Mouse (Mus musculus): Measurements from ENCODE around the gene Gm9758. TPM values are rescaled to one million over a fixed set of nuclear protein-coding genes. Genes with fewer than 3 reads are reported as not detected.
"Not testable (repeated sequence)": the region's sequence is repeated elsewhere in the genome, so short reads cannot be mapped to it uniquely, and the experiment has no call there.

Gene Gm9758
- not detected in 2 replicates for polyA plus RNA-seq (2012; rRNA removed)

GRCm38 (mm10) chr5:14914799-14915198 lies at the start of gene Gm9758:
TSS of gene Gm9758 (minus strand) at chr5:14914899.
- 31% methylated on average over 1 of the region's 1 CpGs for WGBS
- not testable (repeated sequence) for H3K4me3 ChIP-seq (replicated peaks; ENCODE audit: extremely low read depth, low read depth, low read length)

GRCm38 (mm10) chr5:14963821-14964220 lies 49.1 kb upstream of the Gm9758 start:
- 81% methylated on average over 13 of the region's 13 CpGs for WGBS
- DNase-seq = not testable (repeated sequence)

More at GRCm38 (mm10) chr5:14914799-14915198, at the start of gene Gm9758:
- not testable (repeated sequence) for DNase-seq; H3K4me1 ChIP-seq (ENCODE audit: control insufficient read depth, insufficient read depth, low read length)

GRCm38 (mm10) chr5:14961502-14961901 lies 46.8 kb upstream of the Gm9758 start:
- not testable (repeated sequence) for DNase-seq; H3K4me3 ChIP-seq (replicated peaks; ENCODE audit: extremely low read depth, low read depth, low read length); H3K4me1 ChIP-seq (ENCODE audit: control insufficient read depth, insufficient read depth, low read length)
- 74% methylated on average over 4 of the region's 4 CpGs for WGBS

More at GRCm38 (mm10) chr5:14963821-14964220, 49.1 kb upstream of the Gm9758 start:
- H3K4me3 ChIP-seq (replicated peaks; ENCODE audit: extremely low read depth, low read depth, low read length); H3K4me1 ChIP-seq (ENCODE audit: control insufficient read depth, insufficient read depth, low read length): not testable (repeated sequence)

GRCm38 (mm10) chr5:14955928-14956706 lies 41.4 kb upstream of the Gm9758 start:
- H3K4me1 ChIP-seq (ENCODE audit: control insufficient read depth, insufficient read depth, low read length); H3K4me3 ChIP-seq (replicated peaks; ENCODE audit: extremely low read depth, low read depth, low read length); DNase-seq: not testable (repeated sequence)
- 100% methylated on average over 1 of the region's 1 CpGs for WGBS

GRCm38 (mm10) chr5:14953587-14953986 lies 38.9 kb upstream of the Gm9758 start:
- H3K4me1 ChIP-seq (ENCODE audit: control insufficient read depth, insufficient read depth, low read length); DNase-seq; H3K4me3 ChIP-seq (replicated peaks; ENCODE audit: extremely low read depth, low read depth, low read length): not testable (repeated sequence)

GRCm38 (mm10) chr5:14952749-14953148 lies 38.0 kb upstream of the Gm9758 start:
- 67% methylated on average over 3 of the region's 3 CpGs for WGBS
- DNase-seq; H3K4me3 ChIP-seq (replicated peaks; ENCODE audit: extremely low read depth, low read depth, low read length); H3K4me1 ChIP-seq (ENCODE audit: control insufficient read depth, insufficient read depth, low read length): not testable (repeated sequence)

- not testable (repeated sequence) for H3K4me1 ChIP-seq (ENCODE audit: control insufficient read depth, insufficient read depth, low read length); H3K4me3 ChIP-seq (replicated peaks; ENCODE audit: extremely low read depth, low read depth, low read length); DNase-seq
- WGBS = 65% methylated on average over 7 of the region's 7 CpGs
These were observed 37.1 kb upstream of the Gm9758 start for GRCm38 (mm10) chr5:14951822-14952221.

GRCm38 (mm10) chr5:14947482-14948198 lies 32.9 kb upstream of the Gm9758 start:
- not testable (repeated sequence) for DNase-seq; H3K4me1 ChIP-seq (ENCODE audit: control insufficient read depth, insufficient read depth, low read length); H3K4me3 ChIP-seq (replicated peaks; ENCODE audit: extremely low read depth, low read depth, low read length)
- WGBS = 54% methylated on average over 4 of the region's 4 CpGs

- not testable (repeated sequence) for DNase-seq; H3K4me3 ChIP-seq (replicated peaks; ENCODE audit: extremely low read depth, low read depth, low read length); H3K4me1 ChIP-seq (ENCODE audit: control insufficient read depth, insufficient read depth, low read length)
- 44% methylated on average over 4 of the region's 4 CpGs for WGBS
These were observed 30.8 kb upstream of the Gm9758 start for GRCm38 (mm10) chr5:14945524-14945923.

- not testable (repeated sequence) for H3K4me3 ChIP-seq (replicated peaks; ENCODE audit: extremely low read depth, low read depth, low read length); H3K4me1 ChIP-seq (ENCODE audit: control insufficient read depth, insufficient read depth, low read length); DNase-seq
- WGBS = 81% methylated on average over 1 of the region's 1 CpGs
These were observed 26.3 kb upstream of the Gm9758 start for GRCm38 (mm10) chr5:14941043-14941442.

GRCm38 (mm10) chr5:14938329-14938728 lies 23.6 kb upstream of the Gm9758 start, which contains the start of gene Speer4e:
TSS of gene Speer4e (minus strand) at chr5:14938429.
- not testable (repeated sequence) for H3K4me3 ChIP-seq (replicated peaks; ENCODE audit: extremely low read depth, low read depth, low read length); H3K4me1 ChIP-seq (ENCODE audit: control insufficient read depth, insufficient read depth, low read length); DNase-seq
- WGBS = 32% methylated on average over 1 of the region's 1 CpGs

- 67% methylated on average over 5 of the region's 6 CpGs for WGBS
- not testable (repeated sequence) for H3K4me3 ChIP-seq (replicated peaks; ENCODE audit: extremely low read depth, low read depth, low read length); H3K4me1 ChIP-seq (ENCODE audit: control insufficient read depth, insufficient read depth, low read length); DNase-seq
These were observed 19.0 kb upstream of the Gm9758 start for GRCm38 (mm10) chr5:14933721-14934120.

GRCm38 (mm10) chr5:14927047-14927446 lies 12.3 kb upstream of the Gm9758 start:
- H3K4me3 ChIP-seq (replicated peaks; ENCODE audit: extremely low read depth, low read depth, low read length); DNase-seq; H3K4me1 ChIP-seq (ENCODE audit: control insufficient read depth, insufficient read depth, low read length): not testable (repeated sequence)
- WGBS = 25% methylated on average over 4 of the region's 4 CpGs

GRCm38 (mm10) chr5:14914361-14914760 lies 338 bp downstream of the Gm9758 start:
- not testable (repeated sequence) for H3K4me1 ChIP-seq (ENCODE audit: control insufficient read depth, insufficient read depth, low read length); H3K4me3 ChIP-seq (replicated peaks; ENCODE audit: extremely low read depth, low read depth, low read length); DNase-seq
- WGBS = 67% methylated on average over 2 of the region's 3 CpGs

GRCm38 (mm10) chr5:14903539-14903938 lies 11.2 kb downstream of the Gm9758 start:
- not testable (repeated sequence) for H3K4me3 ChIP-seq (replicated peaks; ENCODE audit: extremely low read depth, low read depth, low read length); DNase-seq; H3K4me1 ChIP-seq (ENCODE audit: control insufficient read depth, insufficient read depth, low read length)
- WGBS = 15% methylated on average over 3 of the region's 3 CpGs

Data from lung, adult 2 months (tissue).